Mouse (Mus musculus) kidney, postnatal 36 days (tissue): Measurements from ENCODE around the gene Eef2kmt.

ENCODE experiments used
- DNase-seq, 2 experiments: peaks; one replicate each; pipeline ENCODE4 v3.0.0; 2021 to 2022; ENCODE audit warnings: mixed read lengths in 2 of 2

Gene Eef2kmt

DNA sequence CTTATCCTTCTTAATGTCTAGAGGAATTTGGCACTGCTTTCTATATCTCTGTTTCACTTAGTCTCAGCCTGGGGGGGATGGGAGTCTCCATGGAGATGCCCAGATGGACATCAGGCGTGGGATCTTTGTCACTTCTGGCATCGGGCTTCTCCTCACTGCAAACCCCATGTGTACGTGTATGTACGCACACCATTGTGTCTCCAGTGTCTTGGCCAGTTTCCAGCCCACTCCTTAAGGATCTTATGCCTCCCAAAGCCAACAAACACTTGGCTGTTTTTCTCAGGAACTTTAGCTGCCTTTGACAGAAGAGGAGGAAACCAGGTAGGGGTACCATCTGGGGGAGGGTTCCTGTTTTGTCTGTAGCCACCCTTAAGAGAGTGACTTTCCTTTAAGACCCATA lies 34.4 kb downstream of the Eef2kmt start:
- DNase-seq = peak in 1 of 2 experiments; percentile 23

DNA sequence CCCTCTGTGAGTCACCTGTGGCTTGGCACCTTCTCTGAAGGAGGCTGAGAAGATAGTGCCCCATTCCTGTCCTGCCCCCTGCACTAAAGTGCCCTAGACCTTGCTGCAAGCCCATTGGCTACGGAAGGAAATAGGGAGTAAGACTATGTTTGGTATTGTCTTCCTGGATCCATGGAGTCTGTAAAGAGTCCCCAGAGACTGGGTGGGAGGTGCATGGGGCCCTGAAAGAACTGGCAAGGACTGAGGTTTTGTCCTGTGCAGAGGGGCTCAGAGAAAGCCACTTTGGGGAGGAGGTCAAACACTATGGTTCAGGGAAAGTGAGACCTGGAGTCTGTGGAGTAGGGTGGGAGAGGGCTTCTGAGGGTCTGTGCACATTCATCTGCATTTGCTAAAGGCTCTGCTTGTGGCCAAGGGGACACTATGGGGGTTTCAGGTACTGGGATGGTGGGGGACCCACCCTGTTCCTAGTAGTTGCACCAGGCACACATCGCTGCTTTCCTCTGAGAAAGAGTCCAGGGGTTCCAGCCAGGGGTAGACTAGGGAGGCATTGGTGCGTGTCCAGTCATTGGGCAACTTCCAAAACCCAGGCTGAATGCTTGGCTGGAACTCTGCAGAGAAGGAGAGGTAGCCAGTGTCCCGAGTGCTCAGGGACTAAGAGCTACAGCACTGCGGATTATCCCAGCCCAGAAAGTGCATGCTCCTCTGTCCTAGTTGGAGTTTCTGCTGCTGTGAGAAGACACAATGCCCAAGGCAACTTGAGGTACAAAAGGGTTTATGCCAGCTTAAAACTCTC lies 38.2 kb downstream of the Eef2kmt start:
- peak; percentile 79 to 85 for DNase-seq

DNA sequence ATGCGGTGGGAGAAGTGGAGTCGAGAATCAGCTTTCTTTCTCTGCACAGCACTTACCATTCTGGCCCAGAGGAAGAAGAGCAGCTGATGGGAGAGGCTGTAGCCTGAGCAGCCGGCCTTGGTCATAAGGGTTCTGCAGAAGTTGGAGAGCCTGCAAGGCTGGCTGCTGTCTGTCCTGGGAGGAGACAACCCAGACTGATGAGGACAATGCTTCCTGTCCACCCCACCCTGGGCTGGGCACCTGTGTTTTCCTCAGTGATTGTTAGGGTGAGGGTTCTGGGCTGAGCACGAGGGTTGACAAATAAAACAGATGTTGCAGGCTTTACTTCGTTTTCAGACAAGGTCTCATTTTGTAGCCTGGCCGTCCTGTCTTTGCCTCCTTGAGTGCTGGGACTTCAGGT lies 39.1 kb downstream of the Eef2kmt start:
- no peak for DNase-seq

DNA sequence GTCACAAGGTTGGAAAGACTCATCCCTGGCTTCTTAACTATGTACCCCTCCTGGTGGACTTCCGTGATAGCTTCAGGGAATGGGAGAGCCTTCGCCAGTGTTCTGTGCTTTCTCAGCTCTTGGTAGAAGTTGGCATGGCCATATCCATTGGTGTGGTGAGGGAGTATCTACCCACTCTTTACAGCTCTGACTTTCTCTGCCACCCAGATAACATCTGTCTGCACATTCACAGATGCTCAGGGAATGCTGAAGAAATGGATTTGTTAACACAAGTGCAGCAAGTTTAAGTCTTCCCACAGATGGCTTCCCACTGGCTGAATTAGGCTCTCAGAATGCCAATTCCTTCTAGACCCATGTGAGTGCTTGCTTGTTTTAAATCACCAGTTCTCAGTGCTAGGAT lies 41.7 kb downstream of the Eef2kmt start:
- no peak for DNase-seq

DNA sequence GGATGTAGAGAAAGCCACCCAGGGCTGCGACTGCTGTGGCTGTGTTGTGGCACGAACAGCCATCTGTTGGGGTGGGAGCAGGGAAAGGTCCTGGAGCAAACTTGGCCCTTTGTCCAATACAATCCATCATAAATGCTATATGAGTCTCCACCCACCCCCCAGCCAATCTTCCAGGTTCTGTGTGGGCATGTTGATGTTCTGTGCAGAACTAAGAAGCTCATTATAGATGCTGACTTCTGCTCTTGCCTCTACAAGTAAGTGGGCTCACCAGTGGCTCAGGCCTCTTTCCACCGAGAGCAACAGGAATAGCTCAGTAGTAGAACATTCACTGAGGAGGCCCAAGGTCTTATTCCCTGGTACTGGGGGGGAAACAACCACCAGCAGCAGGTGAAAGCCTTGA lies 43.6 kb downstream of the Eef2kmt start:
- DNase-seq = no peak

DNA sequence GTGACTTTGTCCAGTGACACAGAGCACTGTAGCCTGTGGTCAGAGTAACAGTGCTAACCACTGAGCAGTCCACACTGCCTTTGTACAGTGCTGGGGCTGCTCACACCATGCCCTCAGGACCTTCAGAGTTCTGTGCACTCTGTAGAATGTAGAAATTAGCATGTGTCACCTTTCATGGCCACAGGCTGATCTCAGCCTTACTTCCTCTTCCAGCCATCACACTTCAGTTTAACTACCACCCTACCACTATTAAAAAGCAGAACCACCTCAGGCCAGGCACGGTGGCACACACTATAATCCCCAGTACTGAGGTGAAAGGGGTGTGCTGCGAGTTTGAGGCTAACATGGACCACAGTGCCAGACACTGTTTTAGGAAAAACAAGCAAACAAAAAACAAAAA lies 45.4 kb downstream of the Eef2kmt start:
- no peak for DNase-seq

DNA sequence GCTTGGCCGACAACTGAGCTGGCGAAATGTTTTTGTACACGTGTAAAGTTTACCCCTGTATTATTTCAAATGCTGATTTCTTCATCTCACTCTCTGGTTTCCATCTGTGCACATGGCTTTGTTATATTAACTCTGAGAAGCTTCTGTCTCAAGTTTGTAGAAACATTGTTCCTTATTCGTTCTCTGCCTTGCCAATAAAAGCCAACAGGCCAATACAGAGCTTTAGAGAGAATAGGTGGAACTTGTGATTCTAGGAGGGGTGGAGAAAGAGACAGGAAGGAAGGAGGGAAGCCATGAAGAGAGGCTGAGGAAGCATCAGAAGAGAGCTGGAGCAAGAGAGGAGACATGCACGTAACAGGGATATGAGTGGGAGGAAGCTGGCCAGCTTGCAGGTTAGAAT lies 49.7 kb downstream of the Eef2kmt start:
- DNase-seq = no peak

DNA sequence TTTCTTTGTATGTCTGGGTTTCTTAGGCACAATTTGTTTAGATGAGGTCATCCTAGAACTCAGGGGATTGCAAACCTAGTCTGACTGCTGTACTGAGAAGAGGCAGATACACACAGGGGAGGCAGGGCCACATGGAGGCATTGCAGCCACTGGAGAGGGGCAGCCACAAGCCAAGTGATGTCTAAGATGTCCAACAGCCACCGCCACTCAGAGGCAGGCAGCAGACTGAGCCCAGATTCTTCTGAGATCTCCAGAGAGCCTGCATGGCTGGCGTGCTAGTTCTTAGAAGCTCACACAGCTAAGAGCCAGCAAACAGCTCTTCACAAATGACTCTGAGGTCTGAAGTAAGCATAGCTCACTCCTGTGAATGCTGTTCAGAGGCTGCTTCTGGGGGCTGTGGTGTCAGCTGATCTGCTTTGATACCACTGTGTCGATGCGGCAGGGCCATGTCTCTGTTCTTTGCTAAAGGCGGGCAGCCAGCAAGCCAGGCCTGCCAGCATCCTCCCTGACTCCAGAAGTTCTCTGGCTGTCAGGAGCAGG lies 50.3 kb downstream of the Eef2kmt start:
- no peak for DNase-seq

DNA sequence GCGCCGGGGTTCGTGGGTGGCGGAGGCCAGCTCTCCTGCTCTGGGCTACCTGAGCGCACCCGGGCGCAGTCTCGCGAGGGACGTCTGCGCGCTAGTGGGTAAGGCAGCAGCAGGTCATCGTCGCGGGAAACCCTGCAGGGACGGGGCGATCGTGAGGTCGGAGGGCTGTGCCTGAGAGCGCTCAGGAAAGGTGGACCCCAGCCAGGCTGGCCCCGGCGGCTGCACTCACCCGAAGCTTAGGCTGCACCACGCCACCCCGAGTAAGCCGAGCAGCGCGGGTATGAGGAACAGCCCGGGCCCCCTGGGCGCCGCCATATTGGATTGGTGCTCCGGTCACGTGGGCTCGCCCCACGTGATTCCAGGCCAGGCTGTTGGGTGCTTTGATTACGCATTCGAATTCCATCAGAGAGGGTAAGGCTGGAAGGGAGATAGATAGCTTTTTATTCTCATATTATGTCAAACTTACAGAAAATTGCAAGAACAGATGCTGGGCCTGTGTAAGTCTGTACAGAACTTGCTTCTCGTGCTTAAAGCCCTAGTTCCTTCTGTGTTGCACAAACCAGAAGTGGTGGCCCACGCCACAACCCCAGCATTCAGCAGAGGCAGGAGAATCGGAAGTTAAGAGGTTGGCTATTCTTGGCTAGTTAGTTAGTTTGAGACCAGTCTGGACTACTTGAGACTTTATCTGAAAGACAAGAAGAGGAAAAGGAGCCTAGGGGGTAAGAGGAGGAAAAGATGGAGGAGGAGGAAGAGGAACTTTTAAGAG lies 51.9 kb downstream of the Eef2kmt start, which contains the start of gene Nagpa:
Gene Nagpa, minus strand, starts transcription at position 345 of the 766 bp plus-strand sequence.
- DNase-seq = peak; percentile 86 to 92

DNA sequence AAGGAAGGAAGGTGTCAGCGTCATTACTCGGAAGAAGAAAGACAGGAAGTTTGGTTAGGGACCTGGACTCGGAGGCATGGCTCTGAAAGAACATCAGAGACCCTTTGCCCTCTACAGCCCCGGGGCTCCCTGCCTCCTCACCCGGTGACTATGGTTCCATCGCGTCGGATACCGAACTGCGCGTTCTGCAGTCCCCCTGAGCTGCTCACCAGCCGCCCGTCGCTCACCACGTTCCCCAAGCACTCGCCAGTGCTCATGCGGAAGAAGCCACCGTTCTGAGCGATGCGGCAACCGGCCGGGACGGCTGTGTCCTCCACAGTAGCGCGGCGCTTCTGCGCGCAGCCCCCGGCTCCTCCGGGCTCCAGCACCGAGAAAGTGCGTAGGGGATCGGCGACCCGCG lies 52.6 kb downstream of the Eef2kmt start:
- peak in 1 of 2 experiments; percentile 51 for DNase-seq

DNA sequence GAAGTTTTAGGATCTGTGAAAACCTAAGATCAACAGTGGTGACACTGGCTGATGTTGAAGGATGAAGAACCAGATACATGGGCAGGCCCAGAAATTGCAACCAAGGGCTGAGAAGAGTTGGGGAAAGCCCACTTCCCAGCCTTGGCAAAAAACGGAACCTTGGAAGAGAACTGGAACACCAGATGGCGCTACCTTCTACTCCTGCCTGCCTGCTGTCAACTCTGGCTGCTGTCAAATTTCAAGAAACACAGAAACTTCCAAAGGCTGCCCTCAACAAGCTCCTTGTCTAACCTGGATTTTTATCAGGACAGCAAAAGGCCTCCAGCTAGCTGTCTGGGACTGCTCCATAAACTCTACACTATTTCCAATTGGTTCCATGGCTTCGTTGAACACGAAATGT lies 53.1 kb downstream of the Eef2kmt start:
- DNase-seq = peak; percentile 64 to 79

DNA sequence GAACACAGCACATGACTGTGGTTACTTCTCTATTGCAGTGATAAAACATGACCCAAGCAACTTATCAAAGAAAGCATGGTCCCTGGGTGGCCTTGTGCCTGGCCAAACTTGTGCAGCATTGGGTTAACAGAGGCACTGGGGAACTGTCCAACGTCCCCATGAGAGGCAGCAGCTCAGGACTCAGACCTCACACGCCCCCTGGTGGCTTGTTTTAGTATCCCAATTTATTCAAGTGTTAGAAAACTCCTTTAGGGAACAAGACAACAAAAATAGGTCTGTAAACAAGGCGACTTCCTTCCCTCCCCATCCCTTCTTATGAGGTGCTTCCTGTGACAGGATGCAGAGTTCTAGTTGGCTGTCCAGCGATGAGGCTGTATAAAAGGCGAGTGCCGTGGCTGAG lies 60.7 kb downstream of the Eef2kmt start:
- peak; percentile 73 to 84 for DNase-seq
